Mouse (Mus musculus) neutrophil, adult 5-6 weeks (primary cell): ENCODE measurements around the gene Hsbp1. TPM values are rescaled to one million over a fixed set of nuclear protein-coding genes. Genes with fewer than 3 reads are reported as not detected.
"Not testable (repeated sequence)": the region's sequence is repeated elsewhere in the genome, so short reads cannot be mapped to it uniquely, and the experiment has no call there.

Source experiments
- ATAC-seq: fragments of 151-379, 151-347 bp; 2 replicates; pipeline ENCODE4 v1.8.0; 2017; ENCODE audit warnings: mild to moderate bottlenecking, moderate TSS enrichment; ENCODE audit not compliant: insufficient number of reproducible peaks, poor library complexity, low FRiP score, severe bottlenecking; ENCODE audit errors: extremely low read depth
- total RNA-seq: library from RNA; stranded (forward); fragments of 200-1000 nt; gene quantifications from 2 replicates; pipeline ENCODE4 v1.2.3, GENCODE M21; 2017

The Hsbp1 gene
- 72.3 and 82.5 TPM in 2 replicates for total RNA-seq

GRCm38 (mm10) chr8:119344190-119344856, at the start of gene Hsbp1:
Gene Hsbp1, plus strand, starts transcription at chr8:119344488.
- ATAC-seq: peak; percentile 98

- ATAC-seq: no peak
Observed at GRCm38 (mm10) chr8:119295477-119295876, 48.8 kb upstream of the Hsbp1 start.

- ATAC-seq: not testable (repeated sequence)
Observed at GRCm38 (mm10) chr8:119297752-119298151, 46.5 kb upstream of the Hsbp1 start.

- ATAC-seq: no peak
Observed at GRCm38 (mm10) chr8:119300335-119300734, 44.0 kb upstream of the Hsbp1 start.

- ATAC-seq: no peak
Observed at GRCm38 (mm10) chr8:119304196-119304595, 40.1 kb upstream of the Hsbp1 start.

- no peak for ATAC-seq
Observed at GRCm38 (mm10) chr8:119311412-119311811, 32.9 kb upstream of the Hsbp1 start.

- no peak for ATAC-seq
Observed at GRCm38 (mm10) chr8:119323215-119323614, 21.1 kb upstream of the Hsbp1 start.

- ATAC-seq: no peak
Observed at GRCm38 (mm10) chr8:119339546-119339945, 4.7 kb upstream of the Hsbp1 start.

GRCm38 (mm10) chr8:119343606-119344005, 682 bp upstream of the Hsbp1 start:
- no peak for ATAC-seq

GRCm38 (mm10) chr8:119345029-119345682, 868 bp downstream of the Hsbp1 start:
- ATAC-seq: no peak

- no peak for ATAC-seq
Observed at GRCm38 (mm10) chr8:119345683-119346075, 1.4 kb downstream of the Hsbp1 start.

GRCm38 (mm10) chr8:119351647-119352046, 7.4 kb downstream of the Hsbp1 start:
- no peak for ATAC-seq

- no peak for ATAC-seq
Observed at GRCm38 (mm10) chr8:119352977-119353658, 8.8 kb downstream of the Hsbp1 start.

GRCm38 (mm10) chr8:119353659-119354023, 9.4 kb downstream of the Hsbp1 start:
- ATAC-seq: no peak

GRCm38 (mm10) chr8:119356631-119357030, 12.3 kb downstream of the Hsbp1 start:
- ATAC-seq: not testable (repeated sequence)

- no peak for ATAC-seq
Observed at GRCm38 (mm10) chr8:119358175-119358574, 13.9 kb downstream of the Hsbp1 start.

GRCm38 (mm10) chr8:119358836-119359235, 14.5 kb downstream of the Hsbp1 start:
- peak; percentile 42; the same call in 1 of the 2 replicates for ATAC-seq

- ATAC-seq: no peak
Observed at GRCm38 (mm10) chr8:119360686-119361295, 16.5 kb downstream of the Hsbp1 start.

GRCm38 (mm10) chr8:119374716-119375115, 30.4 kb downstream of the Hsbp1 start:
- ATAC-seq: not testable (repeated sequence)

GRCm38 (mm10) chr8:119378476-119378875, 34.2 kb downstream of the Hsbp1 start:
- ATAC-seq: no peak
